Mouse (Mus musculus): ENCODE measurements around the gene Gstm3. TPM values are rescaled to one million over a fixed set of nuclear protein-coding genes. Genes with fewer than 3 reads are reported as not detected.
"Not testable (repeated sequence)": the region's sequence is repeated elsewhere in the genome, so short reads cannot be mapped to it uniquely, and the experiment has no call there.

Gstm3 gene
- polyA plus RNA-seq, 1 experiment: 0.63 TPM

- Histone ChIP-seq H3K4me3 (ENCODE audit: insufficient read depth, low read depth, low read length) (no peak overlapping the region), H3K4me1 (ENCODE audit: control insufficient read depth, insufficient read depth, low read length) (peaks cover 33% of the 10 kb centered on the region), H3K36me3 (ENCODE audit: control insufficient read depth, insufficient read depth, low read length) (no peaks in the 10 kb centered on the region), H3K27me3 (replicated peaks; ENCODE audit: control insufficient read depth, insufficient read depth, low read length) (no peaks in the 10 kb centered on the region), H3K27ac (ENCODE audit: insufficient read depth, low read depth, low read length) (peak overlapping the region; percentile 59)
- TF ChIP-seq POLR2A (IDR thresholded peaks at IDR 0.05; ENCODE audit: low read depth, low read length) (no peak), CTCF (conservative IDR thresholded peaks at IDR 0.05; ENCODE audit: insufficient read depth, insufficient read length, low read depth, low read length) (no peak)
- peak; percentile 89 for DNase-seq
- WGBS: 37% methylated on average over 4 of the region's 4 CpGs
Measured at GRCm38 (mm10) chr3:108013331-108013871, 44.3 kb upstream of the Gstm3 start.

GRCm38 (mm10) chr3:108011558-108011957 lies 42.5 kb upstream of the Gstm3 start:
- TF ChIP-seq POLR2A (IDR thresholded peaks at IDR 0.05; ENCODE audit: low read depth, low read length) (no peak), CTCF (conservative IDR thresholded peaks at IDR 0.05; ENCODE audit: insufficient read depth, insufficient read length, low read depth, low read length) (no peak)
- 65% methylated on average over 3 of the region's 3 CpGs for WGBS
- Histone ChIP-seq H3K27me3 (replicated peaks; ENCODE audit: control insufficient read depth, insufficient read depth, low read length) (no peaks in the 10 kb centered on the region), H3K36me3 (ENCODE audit: control insufficient read depth, insufficient read depth, low read length) (no peaks in the 10 kb centered on the region), H3K4me3 (ENCODE audit: insufficient read depth, low read depth, low read length) (no peak overlapping the region), H3K27ac (ENCODE audit: insufficient read depth, low read depth, low read length) (no peak overlapping the region), H3K4me1 (ENCODE audit: control insufficient read depth, insufficient read depth, low read length) (peaks cover 29% of the 10 kb centered on the region)
- DNase-seq: no peak

GRCm38 (mm10) chr3:108010286-108010685 lies 41.2 kb upstream of the Gstm3 start:
- Histone ChIP-seq H3K36me3 (ENCODE audit: control insufficient read depth, insufficient read depth, low read length) (no peaks in the 10 kb centered on the region), H3K27me3 (replicated peaks; ENCODE audit: control insufficient read depth, insufficient read depth, low read length) (no peaks in the 10 kb centered on the region), H3K4me3 (ENCODE audit: insufficient read depth, low read depth, low read length) (no peak overlapping the region), H3K27ac (ENCODE audit: insufficient read depth, low read depth, low read length) (no peak overlapping the region), H3K4me1 (ENCODE audit: control insufficient read depth, insufficient read depth, low read length) (peaks cover 20% of the 10 kb centered on the region)
- TF ChIP-seq CTCF (conservative IDR thresholded peaks at IDR 0.05; ENCODE audit: insufficient read depth, insufficient read length, low read depth, low read length): no peak
- TF ChIP-seq POLR2A (IDR thresholded peaks at IDR 0.05; ENCODE audit: low read depth, low read length): no peak
- WGBS: 73% methylated on average over 2 of the region's 2 CpGs
- DNase-seq: no peak

GRCm38 (mm10) chr3:108002021-108002420 lies 32.9 kb upstream of the Gstm3 start:
- H3K36me3 ChIP-seq (ENCODE audit: control insufficient read depth, insufficient read depth, low read length): no peaks in the 10 kb centered on the region
- no peaks in the 10 kb centered on the region for H3K4me1 ChIP-seq (ENCODE audit: control insufficient read depth, insufficient read depth, low read length)
- no peak overlapping the region for H3K4me3 ChIP-seq (ENCODE audit: insufficient read depth, low read depth, low read length)
- no peaks in the 10 kb centered on the region for H3K27me3 ChIP-seq (replicated peaks; ENCODE audit: control insufficient read depth, insufficient read depth, low read length)
- 58% methylated on average over 8 of the region's 8 CpGs for WGBS
- DNase-seq: peak; percentile 65
- H3K27ac ChIP-seq (ENCODE audit: insufficient read depth, low read depth, low read length): no peak overlapping the region
- TF ChIP-seq CTCF (conservative IDR thresholded peaks at IDR 0.05; ENCODE audit: insufficient read depth, insufficient read length, low read depth, low read length): no peak
- no peak for TF ChIP-seq POLR2A (IDR thresholded peaks at IDR 0.05; ENCODE audit: low read depth, low read length)

- WGBS: 95% methylated on average over 3 of the region's 3 CpGs
- no peak for TF ChIP-seq POLR2A (IDR thresholded peaks at IDR 0.05; ENCODE audit: low read depth, low read length)
- TF ChIP-seq CTCF (conservative IDR thresholded peaks at IDR 0.05; ENCODE audit: insufficient read depth, insufficient read length, low read depth, low read length): no peak
- no peak overlapping the region for H3K27ac ChIP-seq (ENCODE audit: insufficient read depth, low read depth, low read length)
Measured at GRCm38 (mm10) chr3:107999491-107999890, 30.4 kb upstream of the Gstm3 start.

GRCm38 (mm10) chr3:107998591-107998990 lies 29.5 kb upstream of the Gstm3 start:
- Histone ChIP-seq H3K27ac (ENCODE audit: insufficient read depth, low read depth, low read length) (no peak overlapping the region), H3K4me1 (ENCODE audit: control insufficient read depth, insufficient read depth, low read length) (no peaks in the 10 kb centered on the region), H3K27me3 (replicated peaks; ENCODE audit: control insufficient read depth, insufficient read depth, low read length) (no peaks in the 10 kb centered on the region), H3K36me3 (ENCODE audit: control insufficient read depth, insufficient read depth, low read length) (no peaks in the 10 kb centered on the region), H3K4me3 (ENCODE audit: insufficient read depth, low read depth, low read length) (no peak overlapping the region)
- no peak for TF ChIP-seq POLR2A (IDR thresholded peaks at IDR 0.05; ENCODE audit: low read depth, low read length)
- no peak for TF ChIP-seq CTCF (conservative IDR thresholded peaks at IDR 0.05; ENCODE audit: insufficient read depth, insufficient read length, low read depth, low read length)
- no peak for DNase-seq
- 93% methylated on average over 3 of the region's 3 CpGs for WGBS

More at GRCm38 (mm10) chr3:107999491-107999890, 30.4 kb upstream of the Gstm3 start:
- Histone ChIP-seq H3K27me3 (replicated peaks; ENCODE audit: control insufficient read depth, insufficient read depth, low read length) (no peaks in the 10 kb centered on the region), H3K4me3 (ENCODE audit: insufficient read depth, low read depth, low read length) (no peak overlapping the region), H3K4me1 (ENCODE audit: control insufficient read depth, insufficient read depth, low read length) (no peaks in the 10 kb centered on the region), H3K36me3 (ENCODE audit: control insufficient read depth, insufficient read depth, low read length) (no peaks in the 10 kb centered on the region)
- no peak for DNase-seq

GRCm38 (mm10) chr3:107996576-107996975 lies 27.5 kb upstream of the Gstm3 start:
- no peak for DNase-seq
- TF ChIP-seq POLR2A (IDR thresholded peaks at IDR 0.05; ENCODE audit: low read depth, low read length) (no peak), CTCF (conservative IDR thresholded peaks at IDR 0.05; ENCODE audit: insufficient read depth, insufficient read length, low read depth, low read length) (no peak)
- Histone ChIP-seq H3K36me3 (ENCODE audit: control insufficient read depth, insufficient read depth, low read length) (no peaks in the 10 kb centered on the region), H3K27me3 (replicated peaks; ENCODE audit: control insufficient read depth, insufficient read depth, low read length) (no peaks in the 10 kb centered on the region), H3K4me3 (ENCODE audit: insufficient read depth, low read depth, low read length) (no peak overlapping the region), H3K4me1 (ENCODE audit: control insufficient read depth, insufficient read depth, low read length) (no peaks in the 10 kb centered on the region), H3K27ac (ENCODE audit: insufficient read depth, low read depth, low read length) (no peak overlapping the region)
- 89% methylated on average over 4 of the region's 4 CpGs for WGBS

GRCm38 (mm10) chr3:107995974-107996373 lies 26.9 kb upstream of the Gstm3 start:
- WGBS: 76% methylated on average over 2 of the region's 2 CpGs
- H3K27ac ChIP-seq (ENCODE audit: insufficient read depth, low read depth, low read length); DNase-seq; H3K36me3 ChIP-seq (ENCODE audit: control insufficient read depth, insufficient read depth, low read length); H3K4me3 ChIP-seq (ENCODE audit: insufficient read depth, low read depth, low read length); H3K4me1 ChIP-seq (ENCODE audit: control insufficient read depth, insufficient read depth, low read length); H3K27me3 ChIP-seq (replicated peaks; ENCODE audit: control insufficient read depth, insufficient read depth, low read length): not testable (repeated sequence)
